Mouse (Mus musculus): ENCODE measurements around the gene Basp1. TPM values are rescaled to one million over a fixed set of nuclear protein-coding genes. Genes with fewer than 3 reads are reported as not detected.

Gene Basp1
- polyA plus RNA-seq, 1 experiment from 2014 or later, result 218 TPM

GRCm38 (mm10) chr15:25403879-25404278, 9.7 kb downstream of the Basp1 start:
- Histone ChIP-seq H3K79me2 (ENCODE audit: inconsistent target) (peaks cover 100% of the 10 kb centered on the region), H3K27ac (peak overlapping the region; percentile 5; the same call in 1 of the 2 replicates), H3K4me3 (ENCODE audit: inconsistent target) (no peak overlapping the region), H3K36me3 (ENCODE audit: inconsistent target) (0 out of 2 replicates have a peak, but pooled peaks cover 5% of the 10 kb centered on the region)
- WGBS (ENCODE audit: missing documents), result 24% methylated on average over 7 of the region's 7 CpGs

DNA sequence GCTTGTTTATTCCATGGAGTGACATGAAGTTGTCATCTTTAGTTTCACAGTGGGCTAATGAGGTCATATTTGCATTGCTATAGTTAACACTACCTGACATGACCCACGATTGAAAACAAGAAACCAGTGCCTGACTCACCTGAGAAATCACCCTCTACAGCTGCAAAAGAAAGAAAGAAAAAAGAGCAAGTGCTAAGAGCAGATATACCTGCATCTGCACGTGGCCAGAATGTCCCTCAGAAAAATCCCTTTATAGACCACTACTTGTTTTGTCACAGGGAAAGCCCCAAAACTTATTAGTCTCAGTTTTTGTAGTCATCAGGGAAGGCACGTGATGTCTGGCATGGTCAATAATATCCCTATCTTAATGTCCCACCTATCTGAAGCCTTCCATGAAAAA, 11.6 kb downstream of the Basp1 start:
- Histone ChIP-seq H3K79me2 (ENCODE audit: inconsistent target) (peaks cover 100% of the 10 kb centered on the region), H3K4me3 (ENCODE audit: inconsistent target) (no peak overlapping the region), H3K36me3 (ENCODE audit: inconsistent target) (0 out of 2 replicates have a peak, but pooled peaks cover 5% of the 10 kb centered on the region), H3K27ac (no peak overlapping the region)
- 90% methylated on average over 3 of the region's 3 CpGs for WGBS (ENCODE audit: missing documents)

DNA sequence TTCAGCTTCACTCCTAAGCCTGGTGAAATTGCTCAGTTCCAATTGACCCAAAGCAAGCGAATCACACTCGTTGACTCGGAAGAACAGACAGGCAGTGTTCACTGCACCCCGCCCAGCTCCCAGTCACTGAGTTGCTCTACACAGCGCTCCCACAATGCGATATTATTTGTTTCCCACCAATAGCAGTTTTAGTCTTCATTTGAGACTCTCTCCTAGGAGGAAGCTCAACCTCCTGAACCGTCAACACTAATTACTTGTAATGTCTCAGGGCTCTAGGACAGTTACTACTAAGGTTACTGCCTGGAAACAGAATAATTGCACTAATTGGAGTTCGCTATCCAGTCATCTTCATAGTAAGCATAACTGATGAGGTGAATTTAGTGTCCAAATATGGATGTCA, 13.3 kb downstream of the Basp1 start:
- peaks cover 100% of the 10 kb centered on the region for H3K79me2 ChIP-seq (ENCODE audit: inconsistent target)
- peaks cover 5% of the 10 kb centered on the region; the same call in 1 of the 2 replicates for H3K36me3 ChIP-seq (ENCODE audit: inconsistent target)
- 97% methylated on average over 8 of the region's 8 CpGs for WGBS (ENCODE audit: missing documents)
- no peak overlapping the region for H3K4me3 ChIP-seq (ENCODE audit: inconsistent target)
- H3K27ac ChIP-seq, result no peak overlapping the region

DNA sequence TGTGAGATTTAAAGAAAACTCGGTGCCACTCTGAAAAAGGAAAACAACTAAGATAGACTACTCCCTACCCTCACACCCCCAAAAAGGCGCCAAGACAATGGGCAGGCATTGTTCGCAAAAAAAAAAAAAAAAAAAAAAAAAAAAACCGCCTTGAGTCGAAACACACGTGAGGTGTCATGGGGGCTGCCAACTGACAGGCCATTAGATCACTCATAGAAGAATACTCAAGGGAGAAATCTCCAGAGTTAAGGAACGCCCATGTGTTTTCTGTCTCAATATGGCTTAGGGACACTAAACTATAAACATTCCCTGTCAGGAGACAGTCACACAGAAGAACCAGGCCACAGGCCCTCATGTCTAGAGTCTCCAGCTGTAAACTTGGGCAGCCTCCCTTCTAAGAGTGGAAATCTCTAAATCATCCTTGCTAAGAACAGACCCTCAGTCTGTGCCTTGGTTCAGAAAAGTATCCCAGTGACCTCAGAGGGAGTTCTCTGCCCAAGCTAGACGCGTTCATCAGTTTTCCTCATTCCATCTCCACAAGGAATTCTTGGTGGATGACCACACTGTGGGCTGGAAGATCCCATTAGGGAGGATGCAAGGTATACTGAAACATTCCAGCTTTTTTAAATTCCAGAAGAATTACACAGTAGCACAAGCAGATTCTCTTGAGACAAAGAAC, 17.5 kb downstream of the Basp1 start:
- H3K36me3 ChIP-seq (ENCODE audit: inconsistent target), result peaks cover 5% of the 10 kb centered on the region; the same call in 1 of the 2 replicates
- WGBS (ENCODE audit: missing documents), result 100% methylated on average over 5 of the region's 9 CpGs
- H3K27ac ChIP-seq, result no peak overlapping the region
- H3K4me3 ChIP-seq (ENCODE audit: inconsistent target), result no peak overlapping the region
- H3K79me2 ChIP-seq (ENCODE audit: inconsistent target), result peaks cover 99% of the 10 kb centered on the region

DNA sequence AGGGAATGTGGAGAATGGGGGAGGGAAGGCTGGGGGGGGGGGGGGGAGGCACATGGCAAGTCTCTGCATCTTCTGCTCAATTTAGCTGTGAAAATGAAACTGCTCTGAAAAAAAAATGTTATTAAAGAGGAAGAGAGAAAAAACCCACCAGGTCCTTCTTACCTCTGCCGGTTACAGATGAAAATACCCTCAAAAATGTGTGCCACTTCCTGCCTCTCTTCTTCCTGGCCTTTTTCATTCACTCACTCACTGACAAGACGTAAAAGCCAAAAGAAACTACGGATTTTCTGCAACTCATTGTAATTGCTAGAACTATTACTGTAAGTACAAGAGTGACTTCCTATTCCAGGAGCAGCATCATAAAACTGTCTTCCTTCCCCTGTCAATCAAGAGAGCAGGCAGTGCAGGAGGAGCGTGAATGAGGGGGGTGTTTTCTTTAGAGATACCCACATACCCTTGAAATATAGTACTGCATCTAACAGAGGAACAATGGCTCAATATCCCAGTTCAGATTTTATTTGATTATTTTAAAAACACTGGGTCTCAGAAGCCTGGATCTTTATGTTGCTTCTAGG, 21.0 kb downstream of the Basp1 start:
- peaks cover 99% of the 10 kb centered on the region for H3K79me2 ChIP-seq (ENCODE audit: inconsistent target)
- peak overlapping the region; percentile 19 for H3K4me3 ChIP-seq (ENCODE audit: inconsistent target)
- no peaks in the 10 kb centered on the region; the same call in none of the 2 replicates for H3K36me3 ChIP-seq (ENCODE audit: inconsistent target)
- H3K27ac ChIP-seq, result peak overlapping the region; percentile 17; the same call in 1 of the 2 replicates
- 3% methylated on average over 4 of the region's 4 CpGs for WGBS (ENCODE audit: missing documents)

DNA sequence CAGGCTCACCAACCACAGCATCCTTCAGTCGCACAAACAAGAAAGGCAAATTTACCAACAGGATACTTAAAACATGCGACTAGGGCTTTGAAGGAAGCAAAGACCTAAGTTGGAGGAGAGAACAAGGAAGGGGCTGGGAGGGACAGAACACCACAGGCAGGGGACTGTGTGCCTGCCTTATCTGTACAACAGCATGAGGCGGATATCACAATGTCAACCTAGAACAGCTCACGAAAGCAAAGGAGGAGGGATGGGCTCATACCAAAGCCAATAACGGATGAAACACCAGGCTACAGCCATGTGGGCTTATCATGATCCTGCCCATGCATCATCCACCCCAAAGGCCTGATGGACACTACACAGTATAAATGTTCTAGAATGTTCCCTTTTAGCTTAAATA, 22.4 kb downstream of the Basp1 start:
- 85% methylated on average over 5 of the region's 5 CpGs for WGBS (ENCODE audit: missing documents)
- Histone ChIP-seq H3K36me3 (ENCODE audit: inconsistent target) (no peaks in the 10 kb centered on the region; the same call in none of the 2 replicates), H3K79me2 (ENCODE audit: inconsistent target) (peaks cover 99% of the 10 kb centered on the region), H3K27ac (no peak overlapping the region), H3K4me3 (ENCODE audit: inconsistent target) (no peak overlapping the region)

GRCm38 (mm10) chr15:25387572-25387971, 26.0 kb downstream of the Basp1 start:
- Histone ChIP-seq H3K79me2 (ENCODE audit: inconsistent target) (peaks cover 99% of the 10 kb centered on the region), H3K27ac (no peak overlapping the region), H3K36me3 (ENCODE audit: inconsistent target) (peaks cover 7% of the 10 kb centered on the region; the same call in 1 of the 2 replicates), H3K4me3 (ENCODE audit: inconsistent target) (no peak overlapping the region)
- 94% methylated on average over 6 of the region's 6 CpGs for WGBS (ENCODE audit: missing documents)

- Histone ChIP-seq H3K4me3 (ENCODE audit: inconsistent target) (no peak overlapping the region), H3K36me3 (ENCODE audit: inconsistent target) (peaks cover 13% of the 10 kb centered on the region; the same call in 1 of the 2 replicates), H3K79me2 (ENCODE audit: inconsistent target) (peaks cover 99% of the 10 kb centered on the region), H3K27ac (no peak overlapping the region)
- WGBS (ENCODE audit: missing documents), result 98% methylated on average over 5 of the region's 5 CpGs
These were observed 33.5 kb downstream of the Basp1 start for GRCm38 (mm10) chr15:25380051-25380450.

DNA sequence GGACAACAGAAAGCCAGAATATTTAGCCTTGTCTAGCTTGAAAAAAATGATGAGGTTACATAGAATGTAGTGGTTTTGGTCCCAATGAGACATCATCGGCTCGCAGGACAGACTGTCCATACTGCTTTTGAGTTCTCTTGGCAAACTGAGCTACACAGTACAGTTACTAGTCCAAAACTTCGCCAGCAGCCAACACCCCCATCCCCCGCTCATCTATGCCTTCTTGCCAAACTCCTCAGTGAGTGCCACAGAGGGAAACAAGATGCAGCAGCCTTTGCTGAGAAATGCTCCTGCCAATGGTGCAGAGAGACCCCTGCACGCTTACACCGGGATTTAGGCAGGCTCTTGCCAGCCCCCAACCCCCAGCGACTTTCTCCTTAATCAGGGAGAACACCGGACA, 34.9 kb downstream of the Basp1 start:
- Histone ChIP-seq H3K4me3 (ENCODE audit: inconsistent target) (no peak overlapping the region), H3K79me2 (ENCODE audit: inconsistent target) (peaks cover 99% of the 10 kb centered on the region), H3K27ac (no peak overlapping the region), H3K36me3 (ENCODE audit: inconsistent target) (peaks cover 13% of the 10 kb centered on the region; the same call in 1 of the 2 replicates)
- whole genome bisulfite sequencing (ENCODE audit: missing documents), result 93% methylated on average over 8 of the region's 8 CpGs

DNA sequence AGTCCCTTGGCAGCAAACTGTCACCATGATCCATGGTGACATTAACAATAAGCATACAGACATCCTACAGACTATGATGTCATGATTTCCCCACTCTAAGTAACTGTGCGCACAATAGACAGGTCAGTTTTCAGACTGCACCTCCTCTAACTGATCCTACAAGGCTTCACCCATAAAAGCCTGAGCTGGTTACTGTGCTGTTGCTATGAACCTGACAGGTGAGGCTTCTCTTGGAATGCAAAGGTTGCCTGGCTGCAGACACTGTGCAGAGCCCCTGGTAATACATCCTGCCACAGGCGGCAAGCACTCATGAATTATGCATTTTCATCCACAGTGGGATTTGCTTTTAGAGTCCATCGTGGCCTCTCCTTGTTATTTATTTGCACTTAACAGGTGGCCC, 36.6 kb downstream of the Basp1 start:
- WGBS (ENCODE audit: missing documents), result 89% methylated on average over 3 of the region's 3 CpGs
- no peaks in the 10 kb centered on the region for H3K36me3 ChIP-seq (ENCODE audit: inconsistent target)

GRCm38 (mm10) chr15:25373486-25373885, 40.1 kb downstream of the Basp1 start:
- peaks cover 100% of the 10 kb centered on the region for H3K79me2 ChIP-seq (ENCODE audit: inconsistent target)
- 94% methylated on average over 3 of the region's 3 CpGs for WGBS (ENCODE audit: missing documents)
- H3K36me3 ChIP-seq (ENCODE audit: inconsistent target), result no peaks in the 10 kb centered on the region
- no peak overlapping the region for H3K27ac ChIP-seq
- no peak overlapping the region for H3K4me3 ChIP-seq (ENCODE audit: inconsistent target)

More for the DNA sequence above, 36.6 kb downstream of the Basp1 start:
- no peak overlapping the region for H3K27ac ChIP-seq
- H3K79me2 ChIP-seq (ENCODE audit: inconsistent target), result peaks cover 99% of the 10 kb centered on the region
- no peak overlapping the region for H3K4me3 ChIP-seq (ENCODE audit: inconsistent target)

- H3K4me3 ChIP-seq (ENCODE audit: inconsistent target), result no peak overlapping the region
- no peaks in the 10 kb centered on the region for H3K36me3 ChIP-seq (ENCODE audit: inconsistent target)
- 98% methylated on average over 7 of the region's 7 CpGs for WGBS (ENCODE audit: missing documents)
- H3K79me2 ChIP-seq (ENCODE audit: inconsistent target), result peaks cover 92% of the 10 kb centered on the region
- no peak overlapping the region for H3K27ac ChIP-seq
These were observed 44.0 kb downstream of the Basp1 start for GRCm38 (mm10) chr15:25369522-25369921.

GRCm38 (mm10) chr15:25365503-25365902, 48.1 kb downstream of the Basp1 start:
- 71% methylated on average over 5 of the region's 5 CpGs for WGBS (ENCODE audit: missing documents)
- 0 out of 2 replicates have a peak, but pooled peaks cover 6% of the 10 kb centered on the region for H3K36me3 ChIP-seq (ENCODE audit: inconsistent target)

GRCm38 (mm10) chr15:25364819-25365463, 48.6 kb downstream of the Basp1 start:
- Histone ChIP-seq H3K36me3 (ENCODE audit: inconsistent target) (0 out of 2 replicates have a peak, but pooled peaks cover 6% of the 10 kb centered on the region), H3K27ac (no peak overlapping the region), H3K4me3 (ENCODE audit: inconsistent target) (no peak overlapping the region), H3K79me2 (ENCODE audit: inconsistent target) (peaks cover 46% of the 10 kb centered on the region)
- 88% methylated on average over 23 of the region's 23 CpGs for WGBS (ENCODE audit: missing documents)

More at GRCm38 (mm10) chr15:25365503-25365902, 48.1 kb downstream of the Basp1 start:
- Histone ChIP-seq H3K4me3 (ENCODE audit: inconsistent target) (no peak overlapping the region), H3K79me2 (ENCODE audit: inconsistent target) (peaks cover 51% of the 10 kb centered on the region), H3K27ac (no peak overlapping the region)

Data from macrophage (primary cell).